Mouse (Mus musculus): Measurements from ENCODE around the gene Ccdc34. TPM values are rescaled to one million over a fixed set of nuclear protein-coding genes. Genes with fewer than 3 reads are reported as not detected.
"Not testable (repeated sequence)": the region's sequence is repeated elsewhere in the genome, so short reads cannot be mapped to it uniquely, and the experiment has no call there.

Ccdc34 gene
- polyA plus RNA-seq, 1 experiment, result not detected

DNA sequence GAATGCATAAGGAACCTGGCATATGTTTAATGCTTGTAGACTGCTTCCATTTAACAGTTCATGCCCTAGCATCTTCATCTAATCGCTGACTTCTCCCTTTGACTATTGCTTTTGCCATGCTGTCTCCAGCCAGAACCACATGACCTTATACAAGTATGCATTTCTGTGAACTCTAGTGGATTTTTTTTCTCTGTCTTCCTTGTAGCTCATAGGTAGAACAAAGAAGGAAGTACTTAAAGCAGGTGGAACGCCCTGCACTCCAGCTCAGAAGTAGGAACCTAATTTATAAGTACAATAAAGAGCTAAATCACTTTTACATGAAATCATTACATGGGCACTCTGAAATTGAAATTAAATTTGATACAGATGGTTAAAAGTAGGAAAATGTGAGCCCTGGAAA is 65.4 kb downstream of the Ccdc34 start:
- H3K27ac ChIP-seq (ENCODE audit: insufficient read depth, low read depth, low read length), result no peak overlapping the region
- TF ChIP-seq POLR2A (IDR thresholded peaks at IDR 0.05; ENCODE audit: insufficient read depth, low read depth, low read length), result no peak
- TF ChIP-seq CTCF (IDR thresholded peaks at IDR 0.05; ENCODE audit: insufficient read depth, low read depth, low read length), result no peak
- WGBS, result 95% methylated on average over 2 of the region's 2 CpGs
- no peaks in the 10 kb centered on the region for H3K4me1 ChIP-seq (ENCODE audit: control insufficient read depth, insufficient read depth, low read length)
- H3K4me3 ChIP-seq (ENCODE audit: insufficient read depth, low read depth, low read length), result no peak overlapping the region

DNA sequence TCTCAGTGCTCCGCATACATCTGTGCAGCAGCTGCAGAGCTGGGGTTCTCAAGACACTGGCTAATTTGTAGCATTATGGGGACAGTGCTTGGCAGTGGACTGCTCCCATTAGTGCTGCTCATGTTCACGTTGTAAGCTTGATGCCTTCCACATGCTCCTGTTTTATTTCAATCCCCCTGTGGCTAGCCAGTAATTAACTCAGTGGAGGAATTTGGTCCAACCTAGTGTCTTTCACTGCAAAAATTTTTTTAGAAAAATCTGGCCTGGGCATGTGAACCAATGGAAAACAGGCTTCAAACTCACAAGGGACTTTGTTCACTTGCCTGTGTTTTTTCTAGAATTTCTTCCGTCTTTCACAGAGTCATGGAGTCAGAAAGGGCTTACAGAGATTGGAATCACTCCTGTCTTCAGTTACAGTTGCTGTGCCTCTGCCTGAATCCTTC is 68.1 kb downstream of the Ccdc34 start:
- H3K27ac ChIP-seq (ENCODE audit: insufficient read depth, low read depth, low read length), result no peak overlapping the region
- WGBS, result 68% methylated on average over 3 of the region's 3 CpGs
- TF ChIP-seq CTCF (IDR thresholded peaks at IDR 0.05; ENCODE audit: insufficient read depth, low read depth, low read length) (no peak), POLR2A (IDR thresholded peaks at IDR 0.05; ENCODE audit: insufficient read depth, low read depth, low read length) (no peak)
- no peak overlapping the region for H3K4me3 ChIP-seq (ENCODE audit: insufficient read depth, low read depth, low read length)
- H3K4me1 ChIP-seq (ENCODE audit: control insufficient read depth, insufficient read depth, low read length), result no peaks in the 10 kb centered on the region

DNA sequence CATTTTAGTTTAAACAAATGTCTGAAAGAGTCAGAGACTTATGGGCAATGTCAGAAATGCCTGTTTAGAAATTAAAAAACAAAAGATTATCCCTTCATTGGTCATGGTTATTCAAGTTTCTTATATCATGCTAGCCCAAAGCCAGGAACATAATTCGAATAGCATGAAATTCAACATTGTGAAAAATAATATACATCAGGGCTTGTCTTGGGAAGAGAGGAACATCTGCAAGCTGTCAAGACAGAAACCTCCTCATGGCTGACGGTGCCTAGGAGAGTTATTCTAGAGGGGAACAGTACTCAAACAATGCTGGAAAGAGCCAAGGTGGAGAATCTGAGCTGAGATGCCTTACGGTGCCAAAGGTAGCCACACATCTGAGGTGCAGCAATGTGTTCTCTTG is 96.5 kb downstream of the Ccdc34 start:
- H3K4me1 ChIP-seq (ENCODE audit: control insufficient read depth, insufficient read depth, low read length), result no peaks in the 10 kb centered on the region
- no peak overlapping the region for H3K27ac ChIP-seq (ENCODE audit: insufficient read depth, low read depth, low read length)
- TF ChIP-seq CTCF (IDR thresholded peaks at IDR 0.05; ENCODE audit: insufficient read depth, low read depth, low read length) (no peak), POLR2A (IDR thresholded peaks at IDR 0.05; ENCODE audit: insufficient read depth, low read depth, low read length) (no peak)
- no peak overlapping the region for H3K4me3 ChIP-seq (ENCODE audit: insufficient read depth, low read depth, low read length)
- 93% methylated on average over 3 of the region's 3 CpGs for WGBS

DNA sequence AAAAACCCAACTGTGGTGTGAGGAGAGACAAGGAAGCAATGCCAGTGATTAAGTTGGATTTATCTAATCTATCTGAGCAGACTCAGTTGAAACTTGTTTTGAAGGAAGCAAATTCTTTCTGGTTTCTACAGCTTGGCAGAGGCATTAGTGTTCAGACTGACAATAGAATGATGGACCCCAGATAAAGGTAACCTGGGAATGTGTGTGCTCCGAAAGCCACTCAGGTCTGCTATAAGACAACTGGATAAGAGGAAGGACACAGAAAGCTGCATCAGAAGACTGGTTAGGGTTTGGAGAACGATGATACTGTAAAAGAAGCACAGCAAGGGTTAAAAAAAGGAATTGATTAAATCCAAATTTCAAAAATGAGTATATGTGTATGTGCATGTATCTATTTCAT is 111.8 kb downstream of the Ccdc34 start:
- H3K27ac ChIP-seq (ENCODE audit: insufficient read depth, low read depth, low read length), result no peak overlapping the region
- no peak for TF ChIP-seq POLR2A (IDR thresholded peaks at IDR 0.05; ENCODE audit: insufficient read depth, low read depth, low read length)
- TF ChIP-seq CTCF (IDR thresholded peaks at IDR 0.05; ENCODE audit: insufficient read depth, low read depth, low read length), result no peak
- H3K4me1 ChIP-seq (ENCODE audit: control insufficient read depth, insufficient read depth, low read length), result no peaks in the 10 kb centered on the region
- H3K4me3 ChIP-seq (ENCODE audit: insufficient read depth, low read depth, low read length), result no peak overlapping the region
- 94% methylated on average over 2 of the region's 2 CpGs for WGBS

DNA sequence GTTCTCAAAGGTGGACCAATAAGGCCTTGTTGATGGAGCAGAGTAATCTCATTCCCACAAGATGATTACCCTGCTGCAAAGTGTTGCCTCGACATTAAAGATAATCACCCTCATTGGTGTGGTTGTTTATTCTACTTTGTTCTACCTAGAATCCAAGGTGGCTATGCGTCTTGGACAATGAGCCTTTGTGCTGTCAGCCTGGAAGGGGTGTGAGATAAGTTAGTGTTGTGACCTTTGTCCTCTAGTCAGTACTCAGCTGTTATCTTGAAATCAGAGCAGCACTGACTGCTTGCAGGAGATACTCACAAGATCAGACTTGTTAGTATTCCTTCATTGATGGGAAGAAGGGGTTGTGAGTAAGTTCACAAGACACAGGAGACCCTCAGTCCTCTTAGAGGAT is 114.0 kb downstream of the Ccdc34 start:
- H3K27ac ChIP-seq (ENCODE audit: insufficient read depth, low read depth, low read length), result no peak overlapping the region
- TF ChIP-seq CTCF (IDR thresholded peaks at IDR 0.05; ENCODE audit: insufficient read depth, low read depth, low read length), result no peak
- no peak for TF ChIP-seq POLR2A (IDR thresholded peaks at IDR 0.05; ENCODE audit: insufficient read depth, low read depth, low read length)
- H3K4me3 ChIP-seq (ENCODE audit: insufficient read depth, low read depth, low read length), result no peak overlapping the region
- peaks cover 4% of the 10 kb centered on the region; the same call in 1 of the 2 replicates for H3K4me1 ChIP-seq (ENCODE audit: control insufficient read depth, insufficient read depth, low read length)
- WGBS, result 88% methylated on average over 2 of the region's 2 CpGs

DNA sequence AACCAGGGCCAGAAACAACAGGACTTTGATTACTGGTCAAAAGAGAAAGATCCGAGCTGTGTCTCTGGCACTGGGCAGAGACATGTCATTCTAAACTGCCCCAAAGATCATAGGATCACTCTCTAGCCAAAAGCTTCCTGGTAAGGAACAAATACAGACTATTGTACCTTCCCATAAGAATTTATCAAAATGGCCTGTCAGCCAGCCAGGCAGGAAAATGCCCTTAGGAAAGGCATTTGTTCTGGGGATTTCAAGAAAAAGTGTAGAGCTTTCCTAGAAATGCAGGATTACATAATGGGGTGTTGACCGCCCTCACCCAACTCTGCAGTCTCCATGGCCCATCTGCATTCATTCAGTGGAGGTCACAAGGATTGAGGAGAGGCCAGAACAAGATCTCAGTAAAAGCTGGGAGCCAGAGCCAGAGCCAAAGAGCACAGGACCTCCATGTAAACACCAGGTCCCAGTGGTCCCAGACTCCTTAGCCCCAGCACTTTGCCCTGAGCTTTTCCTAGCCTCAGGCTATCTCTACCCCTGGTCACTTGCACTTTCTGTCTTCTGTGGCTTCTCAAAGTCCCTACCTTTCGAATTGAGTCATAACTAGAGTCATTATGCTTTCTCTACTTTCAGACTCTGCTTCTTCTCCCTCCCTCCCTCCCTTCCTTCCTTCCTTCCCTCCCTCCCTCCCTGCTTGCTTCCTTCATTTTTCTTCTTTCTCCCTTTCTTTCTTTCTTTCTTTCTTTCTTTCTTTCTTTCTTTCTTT is 115.9 kb downstream of the Ccdc34 start:
- no peak overlapping the region for H3K27ac ChIP-seq (ENCODE audit: insufficient read depth, low read depth, low read length)
- H3K4me1 ChIP-seq (ENCODE audit: control insufficient read depth, insufficient read depth, low read length), result peaks cover 4% of the 10 kb centered on the region; the same call in 1 of the 2 replicates
- no peak overlapping the region for H3K4me3 ChIP-seq (ENCODE audit: insufficient read depth, low read depth, low read length)
- TF ChIP-seq POLR2A (IDR thresholded peaks at IDR 0.05; ENCODE audit: insufficient read depth, low read depth, low read length) (no peak), CTCF (IDR thresholded peaks at IDR 0.05; ENCODE audit: insufficient read depth, low read depth, low read length) (no peak)
- WGBS, result 89% methylated on average over 3 of the region's 3 CpGs

DNA sequence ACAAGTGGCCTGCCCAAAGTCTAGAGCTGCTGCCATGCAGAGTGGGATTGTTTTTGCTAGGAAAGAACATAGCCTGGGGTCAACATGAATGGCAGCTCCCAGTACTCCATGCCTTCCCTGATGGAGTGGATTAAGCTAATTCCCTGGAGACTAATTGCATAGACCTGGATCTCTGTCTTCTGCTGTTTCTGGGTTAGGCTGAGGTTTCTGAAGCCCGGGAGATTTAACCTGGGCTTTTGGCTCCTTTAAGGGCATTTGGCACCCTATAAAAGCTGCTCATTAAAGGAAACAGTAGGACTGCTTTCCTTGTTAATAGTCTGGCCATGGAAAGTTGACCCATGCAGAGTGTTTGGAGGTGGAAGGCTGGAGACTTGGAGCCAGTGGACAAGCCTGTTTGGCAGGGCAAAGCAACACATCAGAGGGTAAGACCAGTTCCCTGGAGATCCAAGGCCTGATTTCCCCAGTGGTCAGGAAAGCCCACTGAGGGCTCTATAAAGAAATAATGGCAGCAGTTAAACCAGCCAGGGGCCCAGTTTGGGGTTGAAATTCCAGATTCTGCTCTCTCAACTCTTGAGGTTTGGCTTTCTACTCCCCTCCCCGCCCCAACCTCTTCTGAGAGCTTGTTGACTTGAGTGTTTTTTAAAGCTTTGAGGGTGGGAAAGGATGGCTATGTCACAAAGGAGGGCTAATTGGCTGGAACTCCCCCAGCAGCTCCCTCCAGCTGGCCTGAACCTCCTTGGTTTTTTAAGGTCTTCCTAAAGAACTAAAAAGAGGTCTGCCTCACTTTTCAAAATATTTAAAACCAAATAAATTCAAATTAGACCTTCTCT is 117.4 kb downstream of the Ccdc34 start:
- TF ChIP-seq CTCF (IDR thresholded peaks at IDR 0.05; ENCODE audit: insufficient read depth, low read depth, low read length) (no peak), POLR2A (IDR thresholded peaks at IDR 0.05; ENCODE audit: insufficient read depth, low read depth, low read length) (no peak)
- peaks cover 4% of the 10 kb centered on the region; the same call in 1 of the 2 replicates for H3K4me1 ChIP-seq (ENCODE audit: control insufficient read depth, insufficient read depth, low read length)
- 66% methylated on average over 2 of the region's 2 CpGs for WGBS
- H3K27ac ChIP-seq (ENCODE audit: insufficient read depth, low read depth, low read length), result no peak overlapping the region
- no peak overlapping the region for H3K4me3 ChIP-seq (ENCODE audit: insufficient read depth, low read depth, low read length)

DNA sequence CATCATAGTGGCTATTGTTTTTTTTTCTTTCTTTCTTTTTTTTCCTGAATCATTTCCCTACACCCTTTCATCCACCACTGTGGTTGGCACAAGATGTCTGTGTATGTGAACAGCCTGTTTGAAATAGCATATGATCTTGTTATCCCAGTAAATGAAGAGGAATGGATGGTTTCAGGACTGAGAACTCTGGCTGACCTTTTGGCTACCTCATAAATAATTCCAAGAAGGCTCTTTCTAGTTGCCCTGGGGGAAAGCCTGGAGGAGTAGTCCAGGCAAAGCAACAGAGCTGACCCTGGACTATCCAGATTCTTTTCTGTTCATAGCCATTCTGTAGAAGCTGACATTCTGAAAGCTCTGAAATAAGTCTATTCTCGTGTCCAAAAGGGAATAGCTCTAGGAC is 119.7 kb downstream of the Ccdc34 start:
- Histone ChIP-seq H3K27ac (ENCODE audit: insufficient read depth, low read depth, low read length) (no peak overlapping the region), H3K4me1 (ENCODE audit: control insufficient read depth, insufficient read depth, low read length) (peaks cover 4% of the 10 kb centered on the region; the same call in 1 of the 2 replicates), H3K4me3 (ENCODE audit: insufficient read depth, low read depth, low read length) (no peak overlapping the region)
- no peak for TF ChIP-seq POLR2A (IDR thresholded peaks at IDR 0.05; ENCODE audit: insufficient read depth, low read depth, low read length)
- TF ChIP-seq CTCF (IDR thresholded peaks at IDR 0.05; ENCODE audit: insufficient read depth, low read depth, low read length), result no peak
- WGBS, result 89% methylated on average over 1 of the region's 1 CpGs

DNA sequence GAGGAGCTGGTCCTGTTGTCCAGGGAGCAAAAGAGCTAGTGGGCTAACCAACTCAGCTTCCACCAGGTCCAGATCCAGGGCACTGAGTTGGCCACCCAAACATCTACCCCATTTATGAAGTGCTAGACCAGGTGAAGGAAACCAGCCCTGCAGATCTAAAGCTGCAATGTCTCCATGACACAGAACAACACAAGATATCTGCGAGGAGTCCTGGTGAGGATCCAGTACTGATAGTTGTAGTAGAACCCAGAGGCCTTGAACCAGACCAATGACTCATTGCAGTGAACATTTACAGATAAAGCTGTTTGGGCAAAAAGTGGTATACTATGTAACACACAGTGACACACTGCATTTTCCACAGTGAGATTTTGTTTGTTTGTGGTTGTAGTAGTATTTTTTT is 120.5 kb downstream of the Ccdc34 start:
- TF ChIP-seq CTCF (IDR thresholded peaks at IDR 0.05; ENCODE audit: insufficient read depth, low read depth, low read length) (no peak), POLR2A (IDR thresholded peaks at IDR 0.05; ENCODE audit: insufficient read depth, low read depth, low read length) (no peak)
- Histone ChIP-seq H3K4me1 (ENCODE audit: control insufficient read depth, insufficient read depth, low read length) (peaks cover 4% of the 10 kb centered on the region; the same call in 1 of the 2 replicates), H3K27ac (ENCODE audit: insufficient read depth, low read depth, low read length) (no peak overlapping the region), H3K4me3 (ENCODE audit: insufficient read depth, low read depth, low read length) (no peak overlapping the region)
- WGBS, result 100% methylated on average over 1 of the region's 1 CpGs

DNA sequence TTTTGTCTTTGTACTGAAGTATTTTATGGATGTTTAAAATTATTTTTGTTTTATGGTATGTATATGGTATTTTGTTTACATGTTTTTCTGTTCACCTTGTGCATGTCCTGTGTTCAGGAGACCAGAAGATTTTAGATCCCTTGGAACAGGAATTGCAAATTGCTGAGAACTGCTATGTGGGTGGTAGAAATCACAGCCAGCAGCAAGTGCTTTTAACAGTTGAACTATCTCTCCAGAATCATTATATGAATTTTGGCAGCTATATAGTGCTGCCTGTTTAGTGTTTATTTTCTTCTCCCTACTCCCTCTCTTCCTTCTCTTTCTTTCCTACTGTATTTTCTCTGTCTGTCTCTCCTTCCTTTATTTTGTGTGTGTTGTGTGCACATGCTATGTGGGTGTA is 130.4 kb downstream of the Ccdc34 start:
- not testable (repeated sequence) for H3K27ac ChIP-seq (ENCODE audit: insufficient read depth, low read depth, low read length); H3K4me1 ChIP-seq (ENCODE audit: control insufficient read depth, insufficient read depth, low read length); H3K4me3 ChIP-seq (ENCODE audit: insufficient read depth, low read depth, low read length)

All from olfactory bulb, adult 2 months (tissue).